Mouse (Mus musculus) ovary, postnatal 36 days (tissue): ENCODE data around the gene Frmd8.

ENCODE experiments used
- DNase-seq: peaks from one replicate; pipeline ENCODE4 v3.0.0; 2022; ENCODE audit warnings: low spot score, mixed read lengths

The Frmd8 gene

GRCm38 (mm10) chr19:5838136-5838891, 36.8 kb downstream of the Frmd8 start:
- no peak for DNase-seq

- no peak for DNase-seq
Measured at GRCm38 (mm10) chr19:5837606-5838005, 37.5 kb downstream of the Frmd8 start.

DNA sequence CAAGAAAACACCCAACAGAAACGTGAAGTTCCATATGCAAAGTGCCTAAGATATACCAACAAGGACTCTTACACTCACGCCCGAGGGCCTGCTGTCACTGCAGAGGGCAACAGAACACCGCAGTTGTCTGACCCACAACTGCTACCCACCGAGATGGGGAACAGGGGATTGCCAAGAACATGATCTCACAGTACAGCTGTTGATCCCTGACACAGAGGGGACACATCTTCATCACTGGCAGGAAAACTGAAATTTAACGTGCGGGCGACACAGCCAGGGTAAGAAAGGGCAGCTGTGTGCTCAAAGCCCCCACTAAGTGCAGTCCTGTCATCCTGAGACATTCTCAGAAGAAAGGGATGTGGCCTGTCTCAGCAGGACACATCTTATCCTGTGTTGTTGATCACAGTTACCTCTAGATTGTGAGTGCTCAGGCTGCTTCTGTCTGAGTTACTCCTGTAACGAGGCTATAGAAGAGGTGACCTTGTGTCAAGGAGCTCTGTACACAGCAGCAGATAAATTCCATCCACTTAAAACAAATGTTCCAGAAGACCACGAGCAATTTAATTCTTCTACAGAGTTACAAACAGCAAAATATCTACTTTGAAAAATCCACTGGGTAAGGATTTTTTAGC, 38.0 kb downstream of the Frmd8 start:
- DNase-seq: no peak

- DNase-seq: no peak
Measured at GRCm38 (mm10) chr19:5835922-5836430, 39.1 kb downstream of the Frmd8 start.

GRCm38 (mm10) chr19:5835054-5835921, 39.8 kb downstream of the Frmd8 start:
- DNase-seq: no peak

- DNase-seq: no peak
Measured at GRCm38 (mm10) chr19:5834260-5834925, 40.7 kb downstream of the Frmd8 start.

- DNase-seq: no peak
Measured at GRCm38 (mm10) chr19:5833287-5834100, 41.6 kb downstream of the Frmd8 start.

DNA sequence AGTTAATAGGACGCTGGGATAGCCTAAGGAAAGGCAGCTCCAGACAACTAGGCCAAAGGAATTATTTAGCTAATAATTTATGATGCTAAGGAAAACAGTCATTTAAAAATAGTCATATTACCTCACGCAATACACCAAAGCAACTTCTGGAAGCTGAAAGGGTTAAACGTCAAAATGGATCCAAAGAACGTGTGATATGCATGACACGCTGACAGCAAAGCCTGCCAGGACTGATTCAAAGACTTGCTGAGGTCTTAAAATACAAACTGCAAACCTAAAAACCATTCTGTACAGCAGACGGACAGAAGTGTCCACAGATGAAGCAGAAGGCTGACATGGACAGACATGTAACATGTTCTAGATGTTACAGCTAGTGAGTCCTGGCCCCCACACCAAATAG, 42.7 kb downstream of the Frmd8 start:
- no peak for DNase-seq

DNA sequence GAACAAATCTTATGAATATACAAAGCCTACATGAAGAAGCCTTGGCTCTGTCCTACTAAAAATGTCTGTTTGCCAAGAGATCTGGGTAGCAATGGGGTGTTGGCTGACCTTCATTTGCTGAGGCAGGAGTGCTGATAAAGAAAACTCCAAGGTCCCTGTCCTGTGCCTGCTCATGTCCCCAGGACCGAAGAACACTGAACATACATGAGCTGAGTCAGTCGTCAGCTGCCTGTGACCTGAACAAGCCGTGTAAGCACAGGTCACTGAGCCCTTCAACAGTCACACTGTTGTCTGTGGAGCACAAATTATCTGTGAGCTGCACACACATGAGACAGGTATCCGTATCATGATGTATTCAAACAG, 43.1 kb downstream of the Frmd8 start:
- no peak for DNase-seq

DNA sequence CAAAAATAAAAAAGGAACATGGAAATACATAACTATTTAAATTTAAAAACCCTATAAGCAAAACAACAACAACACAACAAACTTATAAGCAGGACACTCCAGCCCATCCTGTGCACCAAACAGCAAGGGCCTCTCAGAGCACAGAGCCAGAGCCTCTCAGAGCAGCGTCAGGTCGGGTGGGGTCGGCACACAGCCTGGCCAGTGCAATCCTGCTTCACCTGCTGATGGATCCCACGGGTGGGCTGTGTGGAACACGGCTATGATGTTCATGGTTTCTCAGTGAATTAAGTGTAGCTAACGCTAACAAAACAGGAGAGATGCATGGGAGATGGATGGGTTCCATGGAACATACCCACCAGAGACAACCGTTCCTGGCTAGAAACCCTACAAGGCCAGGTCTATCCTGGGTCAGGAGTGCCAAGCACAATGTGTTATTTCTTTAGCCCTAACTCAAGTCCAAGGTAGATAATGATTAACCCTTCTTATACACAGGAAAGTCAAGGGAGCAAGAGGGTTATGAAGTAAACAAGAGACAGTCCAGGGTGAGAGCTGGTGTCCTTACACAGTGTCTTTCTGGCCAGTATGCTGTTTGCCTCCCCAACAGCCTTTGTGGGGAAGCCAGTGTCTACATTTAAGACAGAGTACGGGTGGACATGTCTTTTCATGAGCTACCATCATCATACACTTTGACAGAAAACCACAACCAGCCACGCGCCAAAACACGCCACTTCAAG, 43.7 kb downstream of the Frmd8 start:
- no peak for DNase-seq

DNA sequence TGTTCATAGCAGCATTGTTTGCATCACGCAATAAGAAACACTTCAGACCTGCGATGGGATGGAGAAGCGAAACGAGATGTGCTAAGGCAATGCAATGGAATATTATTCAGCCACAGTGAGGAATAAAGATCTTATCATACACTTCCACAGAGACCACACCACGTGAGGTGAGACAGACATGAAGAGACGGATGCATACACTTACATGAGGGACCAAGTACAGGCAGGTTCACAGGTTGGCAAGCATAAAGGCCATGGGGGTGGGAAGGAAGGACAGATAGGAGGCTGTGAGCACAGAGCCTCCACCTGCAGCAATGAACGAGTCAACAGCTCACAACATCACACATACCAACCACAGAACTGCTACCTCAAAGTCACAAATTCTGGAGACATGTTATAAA, 44.3 kb downstream of the Frmd8 start:
- DNase-seq: no peak

DNA sequence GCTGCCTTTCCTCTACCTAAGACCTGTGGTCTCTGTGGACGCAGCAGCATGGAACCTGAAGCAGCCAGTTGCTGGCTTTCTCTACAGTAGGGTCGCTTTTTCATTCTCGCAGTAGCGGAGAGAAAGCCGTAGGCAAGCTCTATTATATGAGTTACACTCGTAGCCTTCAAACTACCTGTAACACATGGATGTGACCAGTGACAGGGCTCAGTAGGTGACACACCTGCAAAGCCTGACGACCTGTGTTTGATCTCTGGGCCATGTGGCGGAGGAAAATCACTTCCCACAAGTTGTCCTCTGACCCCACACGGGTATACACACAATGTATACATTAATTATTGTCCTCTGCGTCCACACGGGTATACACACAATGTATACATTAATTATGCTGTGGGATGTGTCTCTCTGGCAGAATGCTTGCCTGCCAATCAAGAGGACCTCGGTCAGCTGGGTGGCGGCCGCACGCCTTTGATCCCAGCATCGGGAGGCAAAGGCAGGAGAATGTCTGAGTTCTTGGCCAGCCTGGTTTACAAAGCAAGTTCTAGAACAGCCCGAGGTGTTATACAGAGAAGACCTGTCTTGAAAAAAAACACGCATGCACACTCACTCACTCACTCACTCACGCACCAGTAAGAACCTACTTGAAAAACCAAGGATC, 45.0 kb downstream of the Frmd8 start:
- DNase-seq: no peak

- DNase-seq: no peak
Measured at GRCm38 (mm10) chr19:5828905-5829304, 46.2 kb downstream of the Frmd8 start.

DNA sequence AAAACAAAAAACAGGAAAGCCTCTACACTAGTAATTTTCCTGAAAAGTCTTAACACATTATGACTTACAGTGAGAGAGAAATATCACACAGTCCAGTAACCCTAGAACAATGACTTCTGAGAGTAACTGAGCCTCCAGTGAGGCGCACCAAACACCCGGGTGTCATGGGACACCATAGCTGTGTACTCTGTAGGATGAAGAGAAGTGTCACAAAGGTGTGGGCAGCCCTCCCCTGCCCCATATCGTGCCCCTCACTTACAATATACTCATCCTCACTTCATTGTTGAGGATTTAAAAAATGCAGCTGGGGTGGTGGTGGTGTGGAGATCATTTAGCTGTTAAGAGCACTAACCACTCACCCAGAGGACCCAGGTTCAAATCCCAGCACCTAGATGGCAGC, 46.9 kb downstream of the Frmd8 start:
- DNase-seq: no peak

DNA sequence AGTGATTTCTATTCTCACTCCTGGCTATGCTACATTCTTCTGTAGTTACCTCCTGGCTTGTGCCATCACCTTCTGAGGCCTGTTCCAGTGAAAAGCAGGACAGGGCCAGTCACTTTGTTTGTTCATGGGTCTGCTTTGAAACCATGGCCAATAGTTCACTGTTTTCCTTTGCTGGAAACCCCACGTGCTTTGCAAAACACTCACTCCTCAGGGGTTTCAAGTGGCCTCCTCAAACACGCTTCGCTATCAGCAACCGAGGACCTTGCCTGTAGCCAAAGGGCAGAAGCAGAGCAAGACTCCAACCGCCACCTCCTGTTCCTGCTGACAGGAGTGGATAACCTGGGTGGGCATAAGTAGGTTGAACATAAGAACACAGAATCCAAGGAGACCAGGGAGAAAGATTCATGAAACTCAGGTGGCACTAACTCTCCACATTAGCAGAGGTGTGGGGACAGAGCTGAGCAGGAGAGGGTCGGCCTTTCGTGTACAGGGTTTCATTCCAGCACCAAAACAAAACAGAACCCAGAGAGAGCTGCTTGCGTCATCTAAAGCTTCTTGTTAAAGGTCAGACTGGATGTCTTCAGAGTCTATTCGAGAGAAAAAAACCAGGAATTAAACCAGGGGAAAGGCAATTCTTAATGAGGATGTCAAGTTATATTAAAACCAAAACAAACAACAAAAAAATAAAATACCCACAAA, 47.5 kb downstream of the Frmd8 start:
- DNase-seq: no peak

DNA sequence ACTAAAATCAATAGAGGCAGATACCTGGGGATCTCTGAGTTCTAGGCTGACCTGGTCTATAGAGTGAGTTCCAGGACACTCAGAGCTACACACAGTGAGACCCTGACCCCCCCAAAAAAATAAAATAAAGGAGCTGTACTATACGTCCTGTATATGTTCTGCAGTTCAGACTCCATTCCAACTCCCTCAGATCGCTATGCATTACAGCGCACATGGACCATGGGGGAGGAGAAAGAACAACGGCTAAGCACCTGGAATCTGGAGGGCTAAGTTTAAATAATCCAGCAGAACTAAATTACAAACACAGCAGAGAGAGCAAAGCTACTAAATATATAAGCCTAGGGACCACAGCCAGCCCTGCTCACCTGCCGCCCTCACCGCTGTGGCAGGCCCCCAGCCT, 48.0 kb downstream of the Frmd8 start:
- DNase-seq: no peak

GRCm38 (mm10) chr19:5826731-5827002, 48.4 kb downstream of the Frmd8 start:
- DNase-seq: no peak

- DNase-seq: no peak
Measured at GRCm38 (mm10) chr19:5825901-5826730, 49.0 kb downstream of the Frmd8 start.
